Mouse (Mus musculus) erythroblast, embryonic 14.5 days (primary cell): ENCODE results near the gene Dhx8. TPM values are rescaled to one million over a fixed set of nuclear protein-coding genes. Genes with fewer than 3 reads are reported as not detected.

Experiments
- H3K27me3 ChIP-seq: 2 replicates; pipeline ENCODE4 v1.6.1; 2012; ENCODE audit warnings: inconsistent platforms; ENCODE audit not compliant: control insufficient read depth
- H3K36me3 ChIP-seq: 2 replicates; pipeline ENCODE4 v1.6.1; 2012; ENCODE audit warnings: mild to moderate bottlenecking, inconsistent platforms; ENCODE audit not compliant: control insufficient read depth
- H3K4me1 ChIP-seq: 2 replicates; pipeline ENCODE4 v1.6.1; 2012; ENCODE audit warnings: inconsistent platforms; ENCODE audit not compliant: control insufficient read depth
- H3K4me3 ChIP-seq: replicated peaks from 2 replicates; pipeline ENCODE3; 2012; ENCODE audit warnings: moderate library complexity, mild to moderate bottlenecking, inconsistent platforms
- H3K9me3 ChIP-seq: 2 replicates; pipeline ENCODE4 v1.6.1; 2012; ENCODE audit warnings: low read length, inconsistent platforms, mixed read lengths; ENCODE audit not compliant: control insufficient read depth
- GATA1 ChIP-seq: IDR thresholded peaks from 2 replicates; pipeline ENCODE4 v1.6.1; 2012; ENCODE audit warnings: low read length, inconsistent platforms, mixed read lengths
- TAL1 ChIP-seq: IDR thresholded peaks from 3 replicates; pipeline ENCODE4 v1.6.1; 2012; ENCODE audit warnings: low read length, inconsistent platforms, mixed read lengths
- polyA plus RNA-seq: library from polyadenylated mRNA; stranded (reverse); fragments of >175 nt; gene quantifications from 2 replicates; pipeline ENCODE4 v1.2.3, GENCODE M21; 2012

Gene Dhx8
- polyA plus RNA-seq, 1 experiment: 0.88 TPM

- H3K36me3 ChIP-seq: peaks cover 67% of the 10 kb centered on the region
- H3K9me3 ChIP-seq: no peaks in the 10 kb centered on the region
- no peak overlapping the region for H3K4me3 ChIP-seq
- H3K4me1 ChIP-seq: no peaks in the 10 kb centered on the region
- TF ChIP-seq TAL1 (no peak), GATA1 (no peak)
- H3K27me3 ChIP-seq: peaks cover 9% of the 10 kb centered on the region
Observed at GRCm38 (mm10) chr11:101767326-101767725, 34.6 kb downstream of the Dhx8 start.

- H3K4me1 ChIP-seq: no peaks in the 10 kb centered on the region
- H3K4me3 ChIP-seq: no peak overlapping the region
- no peak for TF ChIP-seq TAL1
- TF ChIP-seq GATA1: no peak
- H3K9me3 ChIP-seq: no peaks in the 10 kb centered on the region
- peaks cover 23% of the 10 kb centered on the region for H3K27me3 ChIP-seq
- H3K36me3 ChIP-seq: peaks cover 56% of the 10 kb centered on the region
Observed at GRCm38 (mm10) chr11:101768721-101769120, 36.0 kb downstream of the Dhx8 start.

- Histone ChIP-seq H3K9me3 (no peaks in the 10 kb centered on the region), H3K27me3 (peaks cover 28% of the 10 kb centered on the region), H3K4me1 (no peaks in the 10 kb centered on the region), H3K36me3 (peaks cover 41% of the 10 kb centered on the region), H3K4me3 (no peak overlapping the region)
- TF ChIP-seq GATA1: no peak
- no peak for TF ChIP-seq TAL1
Observed at GRCm38 (mm10) chr11:101770266-101770665, 37.5 kb downstream of the Dhx8 start.

- TF ChIP-seq GATA1: no peak
- TF ChIP-seq TAL1: no peak
- Histone ChIP-seq H3K9me3 (no peaks in the 10 kb centered on the region), H3K4me3 (no peak overlapping the region), H3K4me1 (no peaks in the 10 kb centered on the region), H3K36me3 (peaks cover 25% of the 10 kb centered on the region), H3K27me3 (peaks cover 32% of the 10 kb centered on the region)
Observed at GRCm38 (mm10) chr11:101772027-101772426, 39.3 kb downstream of the Dhx8 start.

GRCm38 (mm10) chr11:101772449-101772848, 39.7 kb downstream of the Dhx8 start:
- Histone ChIP-seq H3K4me1 (no peaks in the 10 kb centered on the region), H3K36me3 (peaks cover 20% of the 10 kb centered on the region), H3K27me3 (peaks cover 33% of the 10 kb centered on the region), H3K9me3 (no peaks in the 10 kb centered on the region), H3K4me3 (peak overlapping the region; percentile 31)
- TF ChIP-seq GATA1 (no peak), TAL1 (no peak)

GRCm38 (mm10) chr11:101776846-101777245, 44.1 kb downstream of the Dhx8 start:
- no peaks in the 10 kb centered on the region for H3K36me3 ChIP-seq
- H3K4me3 ChIP-seq: no peak overlapping the region
- no peak for TF ChIP-seq GATA1
- no peak for TF ChIP-seq TAL1
- H3K27me3 ChIP-seq: peaks cover 49% of the 10 kb centered on the region
- no peaks in the 10 kb centered on the region for H3K4me1 ChIP-seq
- H3K9me3 ChIP-seq: no peaks in the 10 kb centered on the region

- Histone ChIP-seq H3K4me3 (no peak overlapping the region), H3K27me3 (peaks cover 77% of the 10 kb centered on the region), H3K9me3 (no peaks in the 10 kb centered on the region; the same call in 1 of the 2 replicates), H3K4me1 (peaks cover 7% of the 10 kb centered on the region), H3K36me3 (no peaks in the 10 kb centered on the region)
- TF ChIP-seq GATA1: no peak
- no peak for TF ChIP-seq TAL1
Observed at GRCm38 (mm10) chr11:101783135-101783534, 50.4 kb downstream of the Dhx8 start.

GRCm38 (mm10) chr11:101783584-101783983, 50.9 kb downstream of the Dhx8 start:
- H3K4me3 ChIP-seq: no peak overlapping the region
- no peaks in the 10 kb centered on the region; the same call in 1 of the 2 replicates for H3K9me3 ChIP-seq
- TF ChIP-seq TAL1 (no peak), GATA1 (no peak)
- peaks cover 77% of the 10 kb centered on the region for H3K27me3 ChIP-seq
- no peaks in the 10 kb centered on the region for H3K36me3 ChIP-seq
- peaks cover 7% of the 10 kb centered on the region for H3K4me1 ChIP-seq

- Histone ChIP-seq H3K27me3 (peaks cover 78% of the 10 kb centered on the region), H3K36me3 (no peaks in the 10 kb centered on the region), H3K9me3 (no peaks in the 10 kb centered on the region; the same call in 1 of the 2 replicates), H3K4me3 (no peak overlapping the region), H3K4me1 (peaks cover 7% of the 10 kb centered on the region)
- TF ChIP-seq TAL1: no peak
- no peak for TF ChIP-seq GATA1
Observed at GRCm38 (mm10) chr11:101784072-101784471, 51.4 kb downstream of the Dhx8 start.
